Mouse (Mus musculus) cerebellum, adult 2 months (tissue): ENCODE data around the gene Prkar2b. TPM values are rescaled to one million over a fixed set of nuclear protein-coding genes. Genes with fewer than 3 reads are reported as not detected.

ENCODE experiments used
- DNase-seq, 2 experiments: peaks; one replicate each; pipeline ENCODE4 v3.0.0; 2021
- H3K27ac ChIP-seq: fragments of 200-500 bp; 2 replicates; pipeline ENCODE4 v1.5.1; 2012; ENCODE audit warnings: low read length, control low read depth, inconsistent platforms; ENCODE audit not compliant: insufficient read depth
- H3K27me3 ChIP-seq: fragments of 200-500 bp; 2 replicates; pipeline ENCODE4 v1.6.1; 2012; ENCODE audit warnings: inconsistent platforms, mild to moderate bottlenecking, low read length, moderate library complexity; ENCODE audit not compliant: control insufficient read depth, insufficient read depth
- H3K4me1 ChIP-seq: fragments of 200-500 bp; 2 replicates; pipeline ENCODE4 v1.6.1; 2011; ENCODE audit warnings: low read length; ENCODE audit not compliant: control insufficient read depth, insufficient read depth
- H3K4me3 ChIP-seq: fragments of 200-500 bp; replicated peaks from 2 replicates; pipeline ENCODE3; 2011; ENCODE audit warnings: mild to moderate bottlenecking, low read depth, low read length, control low read depth; ENCODE audit not compliant: insufficient read depth
- CTCF ChIP-seq: fragments of 200-500 bp; IDR thresholded peaks from 2 replicates; pipeline ENCODE4 v1.5.1; 2011; ENCODE audit warnings: low read depth, mild to moderate bottlenecking, control low read depth, low read length, moderate library complexity, borderline replicate concordance; ENCODE audit not compliant: insufficient read depth
- POLR2A ChIP-seq: fragments of 200-500 bp; IDR thresholded peaks from 2 replicates; pipeline ENCODE4 v1.6.1; 2011; ENCODE audit warnings: low read length, control low read depth, borderline replicate concordance; ENCODE audit not compliant: insufficient read depth
- WGBS: fragments of 180-500 bp; shearing (Covaris S2); methylation state at CpG from one replicate; pipeline ENCODE4 v1.1.7; 2018; 5-methylcytosine and 5-hydroxymethylcytosine counted together
- polyA plus RNA-seq: library from polyadenylated mRNA; depleted of rRNA; stranded (reverse); fragments of >200 nt; gene quantifications from 2 replicates; pipeline ENCODE4 v1.2.3, GENCODE M21; 2012

Gene Prkar2b
- polyA plus RNA-seq, 1 experiment, result 11.9 TPM

DNA sequence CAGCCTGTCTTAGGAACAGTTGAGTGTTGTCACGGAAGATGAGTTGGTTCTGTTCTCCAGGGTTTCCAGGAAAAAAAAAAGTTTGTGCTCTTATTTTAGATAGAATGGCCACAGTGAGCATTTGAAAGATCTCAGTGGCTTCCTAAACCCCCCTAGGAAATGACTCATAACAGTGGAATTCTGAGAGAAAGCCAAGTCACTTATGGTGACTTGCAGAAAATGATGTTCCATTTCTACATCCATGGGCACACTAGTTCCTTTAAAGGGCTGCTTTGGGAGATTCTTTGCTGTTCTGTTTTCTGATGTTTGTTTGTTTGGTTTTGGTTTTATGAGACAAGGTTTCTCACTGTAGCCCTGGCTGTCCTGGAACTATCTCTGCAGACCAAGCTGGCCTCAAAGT is 34.1 kb upstream of the Prkar2b start:
- Histone ChIP-seq H3K4me1 (no peaks in the 10 kb centered on the region), H3K27ac (no peak overlapping the region), H3K4me3 (no peak overlapping the region), H3K27me3 (no peaks in the 10 kb centered on the region)
- 86% methylated on average over 1 of the region's 1 CpGs for WGBS
- no peak for DNase-seq
- TF ChIP-seq CTCF (no peak), POLR2A (no peak)

DNA sequence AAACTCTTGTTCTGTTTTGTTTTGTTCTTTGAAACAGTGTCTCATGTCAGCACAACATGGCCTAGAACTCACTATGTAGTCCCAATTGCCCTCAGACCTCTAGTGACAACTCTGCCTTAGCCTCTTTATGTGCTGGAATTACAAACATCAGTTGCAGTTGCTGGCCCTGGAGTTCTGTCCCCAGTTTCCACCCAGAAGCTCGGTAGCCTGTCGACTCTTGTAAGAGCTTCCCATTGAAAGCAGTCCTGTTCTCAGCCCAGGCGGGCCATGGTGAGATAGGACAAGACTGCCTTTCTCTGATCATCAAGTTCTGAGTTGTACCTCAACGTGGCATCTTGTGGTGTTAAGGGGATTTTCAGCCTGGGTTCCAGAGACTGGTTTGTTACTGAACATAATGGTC is 31.4 kb upstream of the Prkar2b start:
- TF ChIP-seq CTCF (no peak), POLR2A (no peak)
- 87% methylated on average over 4 of the region's 4 CpGs for WGBS
- no peak for DNase-seq
- Histone ChIP-seq H3K27ac (no peak overlapping the region), H3K4me1 (no peaks in the 10 kb centered on the region), H3K4me3 (no peak overlapping the region), H3K27me3 (no peaks in the 10 kb centered on the region)

DNA sequence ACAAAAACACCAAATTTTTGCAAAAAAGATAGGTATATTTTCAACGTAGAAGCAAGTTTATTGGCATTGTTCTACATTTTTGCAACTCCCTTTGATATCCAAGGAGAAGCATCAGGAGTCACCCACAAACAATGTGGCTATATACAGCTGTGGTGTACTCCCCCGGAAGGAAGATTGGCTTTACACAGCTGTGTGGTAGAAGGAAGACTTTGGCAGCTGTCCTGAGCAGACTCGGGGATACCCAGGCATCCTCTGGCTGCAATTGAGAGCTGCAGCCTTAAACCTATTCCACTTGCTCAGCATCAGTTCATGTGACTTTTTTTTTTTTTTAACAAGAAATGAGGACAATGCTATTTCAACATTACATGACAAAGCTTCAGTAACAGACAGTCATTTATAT is 27.5 kb upstream of the Prkar2b start:
- H3K27ac ChIP-seq, result no peak overlapping the region
- H3K27me3 ChIP-seq, result no peaks in the 10 kb centered on the region; the same call in 1 of the 2 replicates
- TF ChIP-seq POLR2A (no peak), CTCF (no peak)
- no peak for DNase-seq
- no peak overlapping the region for H3K4me3 ChIP-seq
- WGBS, result 52% methylated on average over 3 of the region's 3 CpGs
- H3K4me1 ChIP-seq, result no peaks in the 10 kb centered on the region

DNA sequence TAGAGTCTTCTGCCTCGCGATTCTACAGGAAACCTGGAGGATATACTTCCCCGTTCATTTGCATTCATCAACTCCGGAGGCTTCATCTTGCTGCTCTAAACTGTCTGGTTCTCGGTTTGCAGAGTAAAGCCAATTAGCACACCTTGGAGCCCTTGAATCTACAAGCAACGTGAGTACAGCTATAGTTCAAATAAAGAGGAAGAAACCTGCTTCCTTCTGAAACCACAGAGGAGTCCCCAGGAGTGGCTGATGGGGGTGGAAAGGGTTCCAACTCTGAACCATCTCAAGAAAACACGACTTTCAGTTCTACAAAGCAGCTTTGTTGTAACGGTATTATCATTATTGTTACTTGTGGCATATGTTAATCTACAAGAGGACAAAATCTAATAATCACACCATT is 26.2 kb upstream of the Prkar2b start:
- WGBS, result 88% methylated on average over 8 of the region's 8 CpGs
- no peak for DNase-seq
- no peak for TF ChIP-seq CTCF
- no peak for TF ChIP-seq POLR2A
- Histone ChIP-seq H3K27me3 (no peaks in the 10 kb centered on the region; the same call in 1 of the 2 replicates), H3K27ac (no peak overlapping the region), H3K4me1 (no peaks in the 10 kb centered on the region), H3K4me3 (no peak overlapping the region)

DNA sequence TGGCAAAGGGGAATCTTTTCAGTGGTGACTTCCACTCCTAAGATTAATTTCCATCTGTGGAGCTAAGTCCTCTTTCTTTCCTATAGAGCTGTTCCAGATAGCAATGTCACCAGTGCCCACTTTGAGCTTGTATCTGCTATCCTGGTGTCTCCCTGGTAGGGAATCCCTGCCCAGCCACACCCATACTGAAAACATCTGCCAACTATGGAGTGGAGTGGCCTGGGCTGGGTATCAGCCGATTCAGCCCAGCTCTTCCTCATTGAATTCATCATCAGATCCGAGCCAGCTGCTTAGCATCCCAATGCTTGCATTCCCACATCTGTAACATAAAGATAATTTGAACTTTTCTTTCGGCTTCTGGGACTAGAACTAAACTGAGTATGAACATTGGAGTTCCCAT is 25.8 kb upstream of the Prkar2b start:
- TF ChIP-seq POLR2A (no peak), CTCF (no peak)
- Histone ChIP-seq H3K27me3 (no peaks in the 10 kb centered on the region; the same call in 1 of the 2 replicates), H3K27ac (no peak overlapping the region), H3K4me1 (no peaks in the 10 kb centered on the region), H3K4me3 (no peak overlapping the region)
- WGBS, result 78% methylated on average over 3 of the region's 3 CpGs
- DNase-seq, result no peak

DNA sequence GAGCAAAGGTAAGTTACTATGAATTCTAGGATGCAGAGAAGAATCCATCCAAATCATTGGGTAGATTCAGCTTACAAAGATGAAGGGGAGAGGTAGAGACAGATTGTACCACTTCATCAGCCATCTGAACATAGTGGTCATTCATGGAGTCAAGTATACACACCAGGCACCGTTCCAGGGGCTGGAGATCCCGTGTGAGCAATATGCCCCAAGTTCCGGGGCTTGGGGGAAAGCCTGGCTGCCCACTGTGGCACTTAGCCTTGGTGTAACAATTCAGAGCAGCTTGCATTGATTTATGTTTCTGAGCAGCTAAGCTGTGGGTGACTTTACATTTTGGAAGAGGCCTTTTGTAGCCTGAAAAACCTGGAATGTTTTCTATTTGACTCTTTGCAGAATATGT is 24.8 kb upstream of the Prkar2b start:
- no peak overlapping the region for H3K4me3 ChIP-seq
- 43% methylated on average over 3 of the region's 3 CpGs for WGBS
- TF ChIP-seq CTCF, result no peak

DNA sequence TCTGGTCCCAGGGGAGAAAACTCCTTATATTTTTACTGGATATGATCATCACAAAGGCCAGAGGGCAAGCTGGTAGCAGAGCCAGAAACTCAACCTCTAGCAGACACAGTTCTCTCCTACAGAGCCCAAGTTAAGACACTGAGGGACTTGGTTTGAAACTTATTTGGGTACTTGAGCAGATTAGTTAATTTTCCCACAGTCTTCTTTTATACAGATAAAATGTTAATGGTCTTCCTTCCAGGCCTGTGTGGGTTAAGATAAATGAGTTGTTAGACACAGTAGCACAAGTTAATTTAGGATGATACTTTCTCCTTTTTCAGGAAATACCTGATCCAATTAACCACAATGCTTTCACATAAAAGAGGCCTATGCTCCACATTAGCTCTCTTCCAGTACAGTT is 24.1 kb upstream of the Prkar2b start:
- TF ChIP-seq CTCF (no peak), POLR2A (no peak)
- no peaks in the 10 kb centered on the region for H3K4me1 ChIP-seq
- H3K27me3 ChIP-seq, result no peaks in the 10 kb centered on the region; the same call in 1 of the 2 replicates
- no peak overlapping the region for H3K27ac ChIP-seq
- DNase-seq, result no peak
- H3K4me3 ChIP-seq, result no peak overlapping the region

More for the DNA sequence above, 24.8 kb upstream of the Prkar2b start:
- DNase-seq, result no peak
- no peaks in the 10 kb centered on the region for H3K4me1 ChIP-seq
- H3K27me3 ChIP-seq, result no peaks in the 10 kb centered on the region; the same call in 1 of the 2 replicates
- H3K27ac ChIP-seq, result no peak overlapping the region

DNA sequence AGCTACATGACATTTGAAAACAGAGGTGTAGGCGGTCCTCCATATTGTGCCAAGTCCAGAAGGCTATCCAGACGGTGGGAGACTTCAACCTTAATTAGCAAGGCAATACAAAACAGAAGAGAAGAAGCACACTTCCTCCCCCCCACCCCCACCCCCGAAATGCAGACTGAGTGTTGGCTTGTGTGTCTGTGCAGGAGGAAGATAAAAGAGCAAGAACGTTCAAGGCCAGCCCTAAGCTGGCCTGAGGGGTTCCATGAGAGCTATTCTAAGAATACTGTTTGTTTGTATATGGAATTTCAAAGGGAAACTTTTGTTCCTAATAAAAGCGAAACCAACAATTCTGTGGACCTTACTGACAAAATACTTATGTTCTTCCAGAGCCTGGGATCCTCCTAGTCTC is 23.5 kb upstream of the Prkar2b start:
- no peak for DNase-seq

More for the DNA sequence above, 23.5 kb upstream of the Prkar2b start:
- H3K4me1 ChIP-seq, result no peaks in the 10 kb centered on the region
- 51% methylated on average over 5 of the region's 5 CpGs for WGBS
- no peak overlapping the region for H3K4me3 ChIP-seq
- no peak overlapping the region for H3K27ac ChIP-seq
- no peaks in the 10 kb centered on the region; the same call in 1 of the 2 replicates for H3K27me3 ChIP-seq
- no peak for TF ChIP-seq POLR2A
- TF ChIP-seq CTCF, result no peak
